ENCODE assay signal across 24 mouse cellular contexts in genomic region chr16:35305226-35305625, GRCm38 (mm10).
"Had no signal": no experiment of that assay in that cellular context is flagged by ENCODE, and none has a peak within 500 bp of the region (broad histone marks: within the 10 kb centered on the region; RNA-seq: fewer than 3 reads in every experiment).

No protein-coding gene starts in this region.

- ATAC-seq: hindbrain, postnatal 0 days; intestine, embryonic 16.5 days had no signal

- H3K9ac ChIP-seq: heart, embryonic 13.5 days; heart, embryonic 15.5 days; hindbrain, embryonic 13.5 days; hindbrain, embryonic 15.5 days; kidney, embryonic 15.5 days; limb, embryonic 13.5 days; limb, embryonic 15.5 days; liver, embryonic 13.5 days had no signal

- H3K4me3 ChIP-seq: heart, embryonic 13.5 days; heart, embryonic 15.5 days; hindbrain, embryonic 13.5 days; hindbrain, embryonic 15.5 days; kidney, embryonic 15.5 days; limb, embryonic 13.5 days; limb, embryonic 15.5 days; liver, embryonic 13.5 days had no signal

- H3K27me3 ChIP-seq: heart, embryonic 13.5 days; heart, embryonic 15.5 days; hindbrain, embryonic 13.5 days; hindbrain, embryonic 15.5 days; kidney, embryonic 15.5 days; limb, embryonic 13.5 days; limb, embryonic 15.5 days; liver, embryonic 13.5 days had no signal

- H3K9me3 ChIP-seq: heart, embryonic 13.5 days; heart, embryonic 15.5 days; hindbrain, embryonic 13.5 days; hindbrain, embryonic 15.5 days; kidney, embryonic 15.5 days; limb, embryonic 13.5 days; limb, embryonic 15.5 days; liver, embryonic 13.5 days had no signal

- H3K27ac ChIP-seq: heart, embryonic 13.5 days; heart, embryonic 15.5 days; hindbrain, embryonic 13.5 days; hindbrain, embryonic 15.5 days; hindbrain, postnatal 0 days; kidney, embryonic 15.5 days; kidney, postnatal 0 days; limb, embryonic 13.5 days; limb, embryonic 15.5 days; liver, embryonic 13.5 days had no signal

- H3K4me2 ChIP-seq: heart, embryonic 13.5 days; heart, embryonic 15.5 days; hindbrain, embryonic 13.5 days; hindbrain, embryonic 15.5 days; kidney, embryonic 15.5 days; limb, embryonic 13.5 days; limb, embryonic 15.5 days; liver, embryonic 13.5 days had no signal

- DNase-seq: gastrocnemius, postnatal 14 days; gastrocnemius, postnatal 36 days; heart, adult 18-20 months; heart, postnatal 14 days; heart, postnatal 36 days; kidney, adult 11 months; kidney, adult 2 months; kidney, adult 9 months; kidney, postnatal 14 days; kidney, postnatal 36 days; layer of hippocampus, adult 9-11 months; layer of hippocampus, postnatal 36 days; left cerebral cortex, postnatal 4 days; liver, embryonic 13.5 days had no signal

- H3K4me1 ChIP-seq: hindbrain, embryonic 13.5 days; hindbrain, embryonic 15.5 days; kidney, embryonic 15.5 days; limb, embryonic 13.5 days; limb, embryonic 15.5 days had no signal

- H3K36me3 ChIP-seq: kidney, embryonic 15.5 days; liver, embryonic 13.5 days had no signal
